Comparison of ENCODE assay signal across 28 mouse cellular contexts in the genomic region with DNA sequence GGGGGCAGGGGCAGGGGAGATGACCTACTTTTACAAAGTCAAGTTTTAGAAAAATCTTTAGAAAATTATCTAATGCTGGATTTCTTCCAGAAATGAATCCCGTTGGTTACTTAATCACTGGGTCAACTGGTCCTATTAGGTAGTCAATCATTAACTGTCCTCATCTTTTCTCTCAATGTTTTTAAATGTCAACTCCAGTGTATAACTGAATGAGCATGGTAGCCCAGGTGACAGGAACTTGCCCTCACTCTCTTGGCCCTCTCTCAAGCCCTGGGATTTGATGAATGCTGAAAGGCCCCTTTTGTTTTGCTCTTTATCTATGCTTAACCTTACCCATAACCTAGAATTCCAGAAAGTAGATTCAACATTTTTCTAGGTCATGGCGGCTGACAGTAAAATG. TPM values are rescaled to one million over a fixed set of nuclear protein-coding genes. Genes with fewer than 3 reads are reported as not detected.
DNase-seq lines count a peak whose midpoint lies in the region; ATAC-seq and TF ChIP-seq lines count a peak whose summit lies in the region.
"Had no signal": no experiment of that assay in that cellular context is flagged by ENCODE, and none has a peak within 500 bp of the region (broad histone marks: within the 10 kb centered on the region; RNA-seq: fewer than 3 reads in every experiment).

No protein-coding gene starts in this region.

- H3K4me1 ChIP-seq in intestine, embryonic 15.5 days (replicated peaks), result no peaks in the 10 kb centered on the region
- 0 out of 2 replicates have a peak, but pooled peaks cover 3% of the 10 kb centered on the region for H3K4me1 ChIP-seq in intestine, postnatal 0 days (replicated peaks; ENCODE audit: control insufficient read depth, insufficient read depth, low read length)
- H3K4me1 ChIP-seq in liver, embryonic 16.5 days (ENCODE audit: control insufficient read depth, low read depth, low read length), result no peaks in the 10 kb centered on the region; the same call in 1 of the 2 replicates
- no peaks in the 10 kb centered on the region for H3K4me1 ChIP-seq in liver, embryonic 12.5 days
- H3K4me1 ChIP-seq in stomach, embryonic 15.5 days, result no peaks in the 10 kb centered on the region
- no peaks in the 10 kb centered on the region for H3K4me1 ChIP-seq in stomach, postnatal 0 days (replicated peaks; ENCODE audit: control insufficient read depth, insufficient read depth)
- H3K4me1 ChIP-seq: forebrain, embryonic 13.5 days; heart, embryonic 15.5 days; limb, embryonic 10.5 days; liver, embryonic 13.5 days; midbrain, embryonic 15.5 days; neural tube, embryonic 13.5 days had no signal

- H3K9me3 ChIP-seq in intestine, embryonic 15.5 days, result no peaks in the 10 kb centered on the region
- H3K9me3 ChIP-seq in intestine, postnatal 0 days (ENCODE audit: control insufficient read depth), result no peaks in the 10 kb centered on the region
- H3K9me3 ChIP-seq in liver, embryonic 16.5 days (replicated peaks; ENCODE audit: control insufficient read depth, low read length), result no peaks in the 10 kb centered on the region
- H3K9me3 ChIP-seq in liver, embryonic 12.5 days (replicated peaks), result no peaks in the 10 kb centered on the region
- no peaks in the 10 kb centered on the region for H3K9me3 ChIP-seq in stomach, embryonic 15.5 days
- no peaks in the 10 kb centered on the region for H3K9me3 ChIP-seq in stomach, postnatal 0 days (ENCODE audit: control insufficient read depth, low read length)
- H3K9me3 ChIP-seq: forebrain, embryonic 13.5 days; heart, embryonic 15.5 days; limb, embryonic 10.5 days; liver, embryonic 13.5 days; midbrain, embryonic 15.5 days; neural tube, embryonic 13.5 days had no signal

- H3K4me2 ChIP-seq in intestine, embryonic 15.5 days (replicated peaks), result no peak overlapping the region
- no peak overlapping the region for H3K4me2 ChIP-seq in intestine, postnatal 0 days (replicated peaks; ENCODE audit: low read depth)
- H3K4me2 ChIP-seq in liver, embryonic 16.5 days (ENCODE audit: low read depth, low read length), result no peak overlapping the region
- H3K4me2 ChIP-seq in liver, embryonic 12.5 days, result no peak overlapping the region
- H3K4me2 ChIP-seq in stomach, embryonic 15.5 days, result no peak overlapping the region
- no peak overlapping the region for H3K4me2 ChIP-seq in stomach, postnatal 0 days (replicated peaks; ENCODE audit: low read depth)
- H3K4me2 ChIP-seq: forebrain, embryonic 13.5 days; heart, embryonic 15.5 days; hindbrain, embryonic 14.5 days; liver, embryonic 13.5 days; midbrain, embryonic 15.5 days; neural tube, embryonic 13.5 days had no signal

- no peaks in the 10 kb centered on the region for H3K27me3 ChIP-seq in intestine, embryonic 15.5 days (replicated peaks)
- no peaks in the 10 kb centered on the region for H3K27me3 ChIP-seq in intestine, postnatal 0 days (replicated peaks; ENCODE audit: control insufficient read depth, insufficient read depth, low read length)
- no peaks in the 10 kb centered on the region for H3K27me3 ChIP-seq in liver, embryonic 16.5 days (ENCODE audit: control insufficient read depth, insufficient read depth, low read depth, low read length)
- H3K27me3 ChIP-seq in liver, embryonic 12.5 days (replicated peaks), result no peaks in the 10 kb centered on the region
- no peaks in the 10 kb centered on the region for H3K27me3 ChIP-seq in stomach, embryonic 15.5 days (replicated peaks)
- no peaks in the 10 kb centered on the region for H3K27me3 ChIP-seq in stomach, postnatal 0 days (ENCODE audit: control insufficient read depth, insufficient read depth, low read length)
- H3K27me3 ChIP-seq: forebrain, embryonic 13.5 days; heart, embryonic 15.5 days; liver, embryonic 13.5 days; midbrain, embryonic 15.5 days; neural tube, embryonic 13.5 days had no signal

- no peak overlapping the region for H3K4me3 ChIP-seq in intestine, embryonic 15.5 days (replicated peaks)
- no peak overlapping the region for H3K4me3 ChIP-seq in intestine, postnatal 0 days (ENCODE audit: low read depth, low read length)
- H3K4me3 ChIP-seq in liver, embryonic 16.5 days (ENCODE audit: low read depth, low read length), result no peak overlapping the region
- H3K4me3 ChIP-seq in liver, embryonic 12.5 days, result no peak overlapping the region
- H3K4me3 ChIP-seq in stomach, embryonic 15.5 days (replicated peaks), result no peak overlapping the region
- H3K4me3 ChIP-seq in stomach, postnatal 0 days (ENCODE audit: low read depth, low read length), result no peak overlapping the region
- H3K4me3 ChIP-seq: forebrain, embryonic 13.5 days; heart, embryonic 15.5 days; limb, embryonic 10.5 days; liver, embryonic 13.5 days; midbrain, embryonic 15.5 days; neural tube, embryonic 13.5 days had no signal

- H3K9ac ChIP-seq in intestine, embryonic 15.5 days, result no peak overlapping the region
- no peak overlapping the region for H3K9ac ChIP-seq in intestine, postnatal 0 days (ENCODE audit: low read depth, low read length)
- no peak overlapping the region for H3K9ac ChIP-seq in liver, embryonic 16.5 days (ENCODE audit: low read depth, low read length)
- H3K9ac ChIP-seq in liver, embryonic 12.5 days, result no peak overlapping the region
- H3K9ac ChIP-seq in stomach, embryonic 15.5 days, result no peak overlapping the region
- H3K9ac ChIP-seq in stomach, postnatal 0 days (ENCODE audit: low read length), result no peak overlapping the region
- H3K9ac ChIP-seq: forebrain, embryonic 13.5 days; heart, embryonic 15.5 days; hindbrain, embryonic 14.5 days; liver, embryonic 13.5 days; midbrain, embryonic 15.5 days; neural tube, embryonic 13.5 days had no signal

- TF ChIP-seq EP300 in stomach, postnatal 0 days (optimal IDR thresholded peaks at IDR 0.05), result no peak

- no peak overlapping the region for H3K27ac ChIP-seq in intestine, embryonic 15.5 days
- no peak overlapping the region for H3K27ac ChIP-seq in intestine, postnatal 0 days (ENCODE audit: low read depth, low read length)
- no peak overlapping the region for H3K27ac ChIP-seq in liver, embryonic 16.5 days (ENCODE audit: low read length)
- no peak overlapping the region for H3K27ac ChIP-seq in liver, embryonic 12.5 days
- no peak overlapping the region for H3K27ac ChIP-seq in stomach, embryonic 15.5 days
- H3K27ac ChIP-seq in stomach, postnatal 0 days (replicated peaks), result no peak overlapping the region
- H3K27ac ChIP-seq: forebrain, embryonic 13.5 days; heart, embryonic 15.5 days; hindbrain, embryonic 14.5 days; limb, embryonic 10.5 days; liver, embryonic 13.5 days; macrophage; midbrain, embryonic 15.5 days; neural tube, embryonic 13.5 days had no signal

- peak; percentile 88 for ATAC-seq in intestine, embryonic 15.5 days
- no peak for ATAC-seq in intestine, postnatal 0 days
- peak; percentile 69; the same call in 1 of the 2 replicates for ATAC-seq in liver, embryonic 16.5 days (ENCODE audit: low read depth)
- ATAC-seq in liver, embryonic 12.5 days, result no peak
- ATAC-seq in stomach, embryonic 15.5 days (ENCODE audit: insufficient read depth, low FRiP score, low read depth), result peak; percentile 72; the same call in 1 of the 2 replicates
- ATAC-seq in stomach, postnatal 0 days (ENCODE audit: low FRiP score, low TSS enrichment), result no peak
- ATAC-seq: forebrain, embryonic 13.5 days; midbrain, embryonic 15.5 days had no signal

- no peak for TF ChIP-seq CTCF in intestine, postnatal 0 days (IDR thresholded peaks at IDR 0.05; ENCODE audit: low read depth)
- no peak for TF ChIP-seq CTCF in stomach, postnatal 0 days (IDR thresholded peaks at IDR 0.05; ENCODE audit: low read depth)

- WGBS in intestine, embryonic 15.5 days, result 69% methylated on average over 2 of the region's 2 CpGs
- 64% methylated on average over 2 of the region's 2 CpGs for WGBS in intestine, postnatal 0 days
- WGBS in liver, embryonic 16.5 days (ENCODE audit: insufficient replicate concordance), result 59% methylated on average over 2 of the region's 2 CpGs
- WGBS in liver, embryonic 12.5 days (ENCODE audit: insufficient replicate concordance), result 65% methylated on average over 2 of the region's 2 CpGs
- 68% methylated on average over 2 of the region's 2 CpGs for WGBS in stomach, embryonic 15.5 days
- WGBS in stomach, postnatal 0 days, result 39% methylated on average over 2 of the region's 2 CpGs

- no peaks in the 10 kb centered on the region for H3K36me3 ChIP-seq in intestine, embryonic 15.5 days
- no peaks in the 10 kb centered on the region for H3K36me3 ChIP-seq in intestine, postnatal 0 days (ENCODE audit: control insufficient read depth, insufficient read depth)
- H3K36me3 ChIP-seq in liver, embryonic 16.5 days (ENCODE audit: control insufficient read depth, insufficient read depth), result no peaks in the 10 kb centered on the region
- H3K36me3 ChIP-seq in liver, embryonic 12.5 days, result no peaks in the 10 kb centered on the region
- H3K36me3 ChIP-seq in stomach, embryonic 15.5 days, result no peaks in the 10 kb centered on the region
- no peaks in the 10 kb centered on the region for H3K36me3 ChIP-seq in stomach, postnatal 0 days (ENCODE audit: control insufficient read depth, insufficient read depth, low read length)
- H3K36me3 ChIP-seq: heart, embryonic 15.5 days; limb, embryonic 10.5 days; liver, embryonic 13.5 days; midbrain, embryonic 15.5 days; neural tube, embryonic 13.5 days had no signal

- DNase-seq in stomach, postnatal 0 days (ENCODE audit: low spot score), result no peak
- no peak for DNase-seq in right cerebral cortex, adult 2 months (ENCODE audit: low spot score in 2 of 2)
- DNase-seq: adrenal gland, postnatal 25 days; cerebellum, adult 8-10 months; gastrocnemius, postnatal 36 days; heart, postnatal 4 days; liver, embryonic 13.5 days; retina, postnatal 1 day; thymus, adult 2 months; thymus, postnatal 4 days had no signal

RNA-seq across cellular contexts. Expression of a gene that starts 9.4 kb away (rescaled TPM):
- polyA plus RNA-seq in intestine, embryonic 15.5 days (2015; fragmentation: Nextera tagmentation; extraction: Ambion mirVana), result 1.9 and 3.8 TPM in 2 replicates
- 0.95 and 1.7 TPM in 2 replicates for polyA plus RNA-seq in intestine, postnatal 0 days (2015; fragmentation: Nextera tagmentation; extraction: Ambion mirVana)
- polyA plus RNA-seq in liver, embryonic 16.5 days (2015; fragmentation: Nextera tagmentation; extraction: Ambion mirVana), result 0.97 and 1.4 TPM in 2 replicates
- polyA plus RNA-seq in liver, embryonic 12.5 days (2016; fragmentation: Nextera tagmentation; extraction: Ambion mirVana), result 0.23 and 0.89 TPM in 2 replicates
- 5.0 and 5.3 TPM in 2 replicates for polyA plus RNA-seq in stomach, embryonic 15.5 days (2015; fragmentation: Nextera tagmentation; extraction: Ambion mirVana)
- 3.3 and 4.2 TPM in 2 replicates for polyA plus RNA-seq in stomach, postnatal 0 days (2015; fragmentation: Nextera tagmentation; extraction: Ambion mirVana)
- polyA plus RNA-seq: CD4-positive, CD25-positive, alpha-beta regulatory T cell, adult 4 months; macrophage had no signal

RNA-seq across cellular contexts. Expression of a gene that starts 59.3 kb away (rescaled TPM):
- not detected in 2 replicates for polyA plus RNA-seq in intestine, embryonic 15.5 days (2015; fragmentation: Nextera tagmentation; extraction: Ambion mirVana)
- polyA plus RNA-seq in intestine, postnatal 0 days (2015; fragmentation: Nextera tagmentation; extraction: Ambion mirVana), result not detected in 2 replicates
- polyA plus RNA-seq in liver, embryonic 16.5 days (2015; fragmentation: Nextera tagmentation; extraction: Ambion mirVana), result not detected in 2 replicates
- not detected in 2 replicates for polyA plus RNA-seq in liver, embryonic 12.5 days (2016; fragmentation: Nextera tagmentation; extraction: Ambion mirVana)
- not detected in 2 replicates for polyA plus RNA-seq in stomach, embryonic 15.5 days (2015; fragmentation: Nextera tagmentation; extraction: Ambion mirVana)
- polyA plus RNA-seq in stomach, postnatal 0 days (2015; fragmentation: Nextera tagmentation; extraction: Ambion mirVana), result not detected in 2 replicates
- polyA plus RNA-seq: brain, embryonic 14.5 days; CD4-positive, CD25-positive, alpha-beta regulatory T cell, adult 4 months; embryonic facial prominence, embryonic 14.5 days; forebrain, embryonic 13.5 days; heart, embryonic 15.5 days; hindbrain, embryonic 14.5 days; inflammation-experienced regulatory T-cells, adult 6 months; limb, embryonic 10.5 days; liver, embryonic 13.5 days; macrophage; midbrain, embryonic 15.5 days; neural tube, embryonic 13.5 days; spleen, adult 2 months; stomach, embryonic 14.5 days; thymus, adult 2 months had no signal

Comparison
In these comparisons a context has a peak if more than half of its experiments do, and no peak if none do; other contexts are left out.
1. ATAC-seq: peak in intestine, embryonic 15.5 days (single experiment), liver, embryonic 16.5 days (single experiment) and stomach, embryonic 15.5 days (single experiment); none in intestine, postnatal 0 days (single experiment), liver, embryonic 12.5 days (single experiment) and stomach, postnatal 0 days (single experiment).